Mouse (Mus musculus) left cerebral cortex, postnatal 36 days (tissue): ENCODE results near the gene Pklr. TPM values are rescaled to one million over a fixed set of nuclear protein-coding genes. Genes with fewer than 3 reads are reported as not detected.

Experiments used
- DNase-seq, 2 experiments: peaks; one replicate each; pipeline ENCODE4 v3.0.0; 2021 to 2022; ENCODE audit warnings: low spot score in 2 of 2, mixed read lengths in 1 of 2
- intact Hi-C: fragments of 180-260 bp; cut with DNase I; formaldehyde crosslinking; loops from one replicate; pipeline ENCODE4 v1.15.1; 2025
- total RNA-seq, 2 experiments: library from RNA; stranded (reverse); gene quantifications; 2 replicates each; pipeline ENCODE4 v1.2.3; 2021

Pklr gene
- total RNA-seq, 2 experiments from 2014 or later: not detected

DNA sequence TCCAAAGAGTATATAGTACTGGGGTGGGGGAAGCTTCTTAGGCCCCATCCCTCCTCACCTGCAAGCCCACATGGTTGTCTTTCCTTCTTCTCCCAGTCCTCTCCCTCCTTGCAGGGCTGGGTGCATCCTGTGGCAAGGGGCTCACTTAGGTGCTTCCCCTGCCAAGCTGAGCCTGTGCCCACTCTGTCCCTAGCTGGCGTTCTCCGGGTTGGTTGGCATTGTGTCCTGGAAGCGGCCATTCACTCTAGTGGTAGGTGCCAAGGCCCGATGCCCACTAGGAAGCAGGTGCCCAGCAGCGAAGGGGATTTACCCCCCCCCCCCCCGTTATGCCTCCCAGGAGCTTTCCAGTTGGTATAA is 48.0 kb downstream of the Pklr start:
- no peak for DNase-seq
- intact Hi-C loops: no loop called here

DNA sequence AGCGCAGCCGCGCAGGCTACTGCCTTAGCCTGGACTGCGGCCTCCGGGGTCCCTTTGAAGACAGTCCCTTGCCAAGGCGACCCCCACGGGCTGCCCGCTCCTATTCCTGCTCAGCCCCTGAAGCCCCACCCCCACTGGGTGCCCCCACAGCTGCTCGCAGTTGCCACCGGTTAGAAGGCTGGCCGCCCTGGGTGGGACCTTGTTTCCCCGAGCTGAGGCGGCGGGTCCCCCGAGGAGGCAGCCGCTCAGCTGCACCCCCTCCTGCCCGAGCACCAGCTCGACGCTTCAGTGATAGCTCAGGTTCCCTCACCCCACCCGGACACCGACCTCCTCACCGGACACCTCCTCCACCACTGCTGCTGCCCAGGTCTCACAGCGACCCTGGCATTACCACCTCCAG is 51.3 kb downstream of the Pklr start:
- intact Hi-C loops: no loop called here
- DNase-seq: no peak

DNA sequence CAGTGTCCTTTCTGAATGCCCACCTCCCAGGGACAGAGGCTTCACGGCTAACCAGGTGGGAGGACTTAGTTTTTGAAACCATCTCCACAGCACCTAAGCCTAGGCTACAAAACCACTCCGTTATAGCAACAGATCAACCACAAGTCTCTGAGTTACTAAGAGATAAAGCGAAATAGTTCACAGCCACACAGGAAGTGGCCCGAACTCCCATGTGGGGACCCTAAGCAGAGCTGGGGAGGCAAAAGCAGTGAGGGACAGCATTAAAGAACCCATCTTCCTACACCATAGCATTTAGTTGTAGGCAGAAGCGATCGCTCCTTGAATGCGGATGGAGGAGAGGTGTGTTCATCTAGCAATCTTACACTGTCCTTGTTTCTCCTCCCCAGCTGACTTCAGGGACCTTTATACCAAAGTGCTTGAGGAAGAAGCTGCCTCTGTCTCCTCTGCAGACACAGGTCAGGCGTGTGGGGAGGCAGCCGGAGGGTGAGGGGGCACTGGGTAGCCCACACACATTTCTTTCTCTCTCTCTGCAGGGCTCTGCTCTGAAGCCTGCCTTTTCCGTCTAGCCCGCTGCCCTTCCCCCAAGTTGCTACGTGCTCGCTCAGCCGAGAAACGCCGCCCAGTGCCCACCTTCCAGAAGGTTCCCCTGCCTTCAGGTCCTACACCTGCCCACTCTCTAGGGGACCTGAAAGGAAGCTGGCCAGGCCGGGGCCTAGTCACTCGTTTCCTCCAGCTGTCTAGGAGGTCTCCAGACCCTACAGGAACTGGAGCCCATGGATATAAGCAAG is 51.9 kb downstream of the Pklr start:
- DNase-seq: no peak
- intact Hi-C loops: no loop called here

DNA sequence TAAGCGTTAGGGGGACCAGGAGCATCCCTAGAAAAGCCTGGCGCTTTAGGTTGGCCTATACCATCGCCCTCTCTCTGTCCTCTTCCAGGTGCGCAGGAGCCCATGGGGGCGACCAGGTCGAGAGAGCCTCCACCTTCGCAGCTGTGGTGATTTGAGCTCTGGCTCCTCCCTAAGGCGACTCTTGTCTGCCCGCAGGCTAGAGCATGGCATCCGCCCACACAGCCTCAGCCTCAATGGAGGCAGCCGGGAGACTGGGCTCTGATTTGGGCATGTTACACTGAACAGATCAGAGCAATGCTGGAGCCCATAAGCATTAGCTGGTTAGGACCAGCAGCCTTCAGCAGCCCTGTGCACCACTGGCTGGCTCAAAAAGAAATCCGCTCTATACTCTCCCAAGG is 52.5 kb downstream of the Pklr start:
- no peak for DNase-seq
- intact Hi-C loops: no loop called here

DNA sequence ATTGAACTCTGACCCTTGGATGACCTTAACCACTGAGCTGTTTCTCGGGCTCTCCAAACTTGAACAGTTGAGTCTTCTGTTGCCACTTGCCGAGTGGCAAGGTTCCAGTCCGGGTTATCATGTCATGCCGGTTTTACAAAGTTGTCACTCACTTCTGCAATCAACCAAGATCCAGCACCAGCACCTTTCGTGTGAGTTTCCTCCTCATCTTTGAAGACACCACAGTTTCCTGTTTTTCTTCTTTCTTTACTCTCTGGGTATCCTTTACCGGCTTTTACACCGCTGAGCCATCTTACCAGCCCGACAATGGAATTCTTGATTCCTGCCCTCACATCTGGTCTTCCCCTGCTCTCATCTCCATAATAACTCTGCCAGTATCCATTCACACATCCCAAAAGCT is 54.5 kb downstream of the Pklr start:
- intact Hi-C loops: no loop called here
- DNase-seq: no peak

DNA sequence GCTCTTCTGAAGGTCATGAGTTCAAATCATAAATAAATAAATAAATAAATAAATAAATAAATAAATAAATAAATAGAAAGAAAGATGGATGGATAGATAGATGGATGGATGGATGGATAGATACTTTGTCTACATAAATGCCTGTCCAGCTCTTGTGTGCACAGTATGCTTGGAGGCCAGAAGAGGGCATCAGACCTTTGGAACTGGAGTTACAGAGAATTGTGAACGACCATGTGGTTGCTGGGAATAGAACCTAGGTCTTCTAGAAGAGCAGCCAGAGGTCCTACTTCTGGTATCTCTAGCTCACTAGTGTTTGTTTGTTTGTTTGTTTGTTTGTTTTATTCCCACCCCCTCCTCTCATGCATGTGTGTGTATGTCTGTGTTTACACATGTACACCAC is 57.4 kb downstream of the Pklr start:
- intact Hi-C loops: no loop called here
- DNase-seq: no peak

DNA sequence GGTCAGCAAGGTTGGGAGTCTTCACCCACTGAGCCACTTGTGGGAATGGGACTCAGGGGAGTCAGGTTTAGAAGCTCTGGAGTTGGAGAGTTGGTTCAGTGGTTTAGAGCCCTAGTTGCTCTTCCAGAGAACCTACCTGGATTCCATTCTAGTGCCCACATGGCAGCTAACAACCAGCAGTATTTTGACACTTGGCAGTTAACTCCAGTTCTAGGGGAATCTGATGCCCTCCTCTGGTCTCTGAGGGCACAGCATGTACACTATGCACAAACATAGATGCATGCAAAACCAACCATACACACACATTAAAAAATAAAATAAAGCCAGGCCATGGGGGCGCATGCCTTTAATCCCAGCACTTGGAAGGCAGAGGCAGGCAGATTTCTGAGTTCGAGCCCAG is 57.9 kb downstream of the Pklr start:
- no peak for DNase-seq
- intact Hi-C loops: no loop called here

Other genes starting within 250 kb of the Pklr start
- gene Msto1, start 222.1 kb upstream of the Pklr start, total RNA-seq: 10 to 100 TPM; 19.8 to 23.0 TPM
- 10 to 100 TPM; 81.3 to 95.4 TPM for gene Ash1l, start 185.5 kb upstream of the Pklr start, total RNA-seq
- 100 to 1,000 TPM in 1 of 2 experiments, 10 to 100 TPM in 1; 97.8 to 107 TPM for gene Dap3, start 185.0 kb upstream of the Pklr start, total RNA-seq
- 100 to 1,000 TPM; 185 to 202 TPM for gene Rusc1, start 42.8 kb upstream of the Pklr start, total RNA-seq
- under 1 TPM; 0.15 to 0.43 TPM for gene Gm43738, start 35.0 kb upstream of the Pklr start, total RNA-seq
- 10 to 100 TPM; 79.8 to 94.6 TPM for gene Fdps, start 34.2 kb upstream of the Pklr start, total RNA-seq
- 10 to 100 TPM; 12.9 to 19.1 TPM for gene Hcn3, start 24.1 kb downstream of the Pklr start, total RNA-seq
- 10 to 100 TPM; 36.8 to 52.2 TPM for gene Clk2, start 28.7 kb downstream of the Pklr start, total RNA-seq
- gene Scamp3, start 41.3 kb downstream of the Pklr start, total RNA-seq: 10 to 100 TPM; 64.0 to 67.2 TPM
- gene Fam189b, start 47.0 kb downstream of the Pklr start, total RNA-seq: 10 to 100 TPM; 59.3 to 60.3 TPM
- 10 to 100 TPM; 62.4 to 64.6 TPM for gene Gba, start 66.8 kb downstream of the Pklr start, total RNA-seq
- gene Thbs3, start 79.0 kb downstream of the Pklr start, total RNA-seq: 10 to 100 TPM; 21.0 to 21.3 TPM
- gene Mtx1, start 90.9 kb downstream of the Pklr start, total RNA-seq: 10 to 100 TPM; 90.6 to 93.8 TPM
- gene Muc1, start 92.9 kb downstream of the Pklr start, total RNA-seq: 1 to 10 TPM in 1 of 2 experiments, under 1 TPM in 1; 0.44 to 1.1 TPM
- 10 to 100 TPM; 59.7 to 64.9 TPM for gene Krtcap2, start 109.8 kb downstream of the Pklr start, total RNA-seq
- 10 to 100 TPM; 74.4 to 88.7 TPM for gene Trim46, start 110.2 kb downstream of the Pklr start, total RNA-seq
- 10 to 100 TPM; 47.0 to 51.7 TPM for gene Dpm3, start 123.2 kb downstream of the Pklr start, total RNA-seq
- 10 to 100 TPM; 34.5 to 39.1 TPM for gene Slc50a1, start 134.4 kb downstream of the Pklr start, total RNA-seq
- 1 to 10 TPM; 4.2 to 7.4 TPM for gene Efna1, start 145.0 kb downstream of the Pklr start, total RNA-seq
- gene Efna3, start 186.8 kb downstream of the Pklr start, total RNA-seq: 10 to 100 TPM; 50.4 to 59.5 TPM
- gene Efna4, start 201.9 kb downstream of the Pklr start, total RNA-seq: 1 to 10 TPM in 1 of 2 experiments, not detected in 1; 1.2 TPM
- gene Adam15, start 213.9 kb downstream of the Pklr start, total RNA-seq: 100 to 1,000 TPM in 1 of 2 experiments, 10 to 100 TPM in 1; 96.1 to 120 TPM
- gene Dcst2, start 225.8 kb downstream of the Pklr start, total RNA-seq: under 1 TPM; 0.23 to 0.39 TPM
- not detected for gene Dcst1, start 229.1 kb downstream of the Pklr start, total RNA-seq